Mouse (Mus musculus): ENCODE results near the gene Def8.
A peak's percentile ranks its signal among the peaks of the same experiment; 100 is the strongest.

Def8 gene

DNA sequence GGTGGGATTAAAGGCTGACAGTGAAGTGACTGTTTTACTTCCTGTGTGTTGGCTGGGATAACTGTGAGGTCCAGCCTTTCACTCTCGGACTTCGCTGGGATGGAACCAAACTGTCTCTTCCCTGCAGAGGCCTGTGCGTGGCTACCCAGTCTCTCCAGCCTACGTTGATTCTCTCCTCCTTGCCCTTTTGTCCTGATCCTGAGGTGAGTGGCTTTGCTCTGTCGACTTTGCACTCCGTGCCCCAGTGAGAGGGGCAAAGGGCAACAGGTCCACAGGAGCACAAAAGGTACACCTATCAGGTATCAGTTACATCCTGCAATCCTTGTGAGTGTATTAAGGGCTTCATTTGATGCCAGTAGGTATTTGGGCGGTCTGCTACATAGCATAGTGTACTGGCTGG lies at the start of gene Def8:
Gene Def8 (plus strand): TSS at position 87 of the 400 bp plus-strand sequence.
- no peak for DNase-seq (ENCODE audit: extremely low read depth, insufficient read length, low spot score)

DNA sequence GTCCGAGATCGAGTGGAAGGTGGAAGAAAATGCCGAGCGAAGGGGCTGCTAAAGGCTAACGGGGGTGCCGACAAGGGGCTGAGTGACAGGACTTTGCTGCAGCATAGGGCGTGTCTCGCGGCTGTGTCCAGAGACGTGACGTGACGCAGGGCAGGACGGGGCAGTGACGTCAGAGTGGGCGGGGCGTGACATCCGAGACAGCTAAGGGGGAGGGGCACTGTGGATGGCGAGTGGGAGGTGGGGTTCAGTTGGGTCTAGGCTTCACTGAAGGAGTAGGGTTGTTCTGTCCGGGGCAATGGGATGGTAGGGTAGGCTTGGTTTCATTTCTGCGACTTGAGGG lies 49.1 kb upstream of the Def8 start:
- peak; percentile 91 for DNase-seq (ENCODE audit: extremely low read depth, insufficient read length, low spot score)

DNA sequence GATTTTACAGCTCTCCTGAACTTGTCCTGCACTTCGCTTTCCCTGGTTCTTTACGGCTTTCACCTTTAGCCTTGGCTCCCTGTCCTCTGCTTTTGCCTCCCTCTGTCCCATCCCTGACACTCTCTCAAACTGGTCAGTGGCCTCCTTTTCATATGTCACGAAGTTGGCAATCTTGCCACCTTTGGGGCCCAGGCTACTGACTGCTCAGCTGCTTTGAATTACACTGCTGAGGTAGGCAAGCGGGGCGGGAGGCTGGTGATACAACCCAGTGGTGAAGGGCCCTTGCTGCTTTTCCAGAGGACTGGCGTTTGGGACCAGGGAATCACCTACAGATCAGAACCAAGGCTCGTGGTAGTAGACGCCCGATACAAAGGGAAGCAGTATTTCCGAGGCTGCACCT lies 47.6 kb upstream of the Def8 start:
- DNase-seq (ENCODE audit: extremely low read depth, insufficient read length, low spot score) = no peak

- no peak for DNase-seq (ENCODE audit: extremely low read depth, insufficient read length, low spot score)
Measured at GRCm38 (mm10) chr8:123376106-123376505, 47.2 kb upstream of the Def8 start.

- DNase-seq (ENCODE audit: extremely low read depth, insufficient read length, low spot score) = no peak
Measured at GRCm38 (mm10) chr8:123381711-123382110, 41.6 kb upstream of the Def8 start.

DNA sequence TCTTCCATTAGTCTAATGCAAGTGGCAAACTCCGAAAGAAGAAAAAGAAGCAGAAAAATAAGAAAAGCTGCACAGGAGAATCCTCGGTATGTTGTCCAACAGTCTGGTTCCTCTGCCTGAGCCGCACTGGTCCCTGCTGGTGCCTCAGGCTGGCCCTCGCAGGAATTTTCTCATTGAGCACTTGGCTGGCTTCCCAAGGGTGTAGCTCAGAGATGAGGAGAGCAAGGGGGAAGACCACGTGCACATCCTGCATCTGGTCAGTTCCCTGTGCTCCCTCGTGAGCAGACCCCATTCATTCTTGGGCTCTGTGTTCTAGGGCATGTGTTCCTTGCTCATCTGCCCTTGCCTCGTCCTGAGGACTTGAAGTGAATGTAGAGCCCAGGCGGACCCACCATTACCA lies 40.8 kb upstream of the Def8 start:
- no peak for DNase-seq (ENCODE audit: extremely low read depth, insufficient read length, low spot score)

GRCm38 (mm10) chr8:123384883-123385540 lies 38.3 kb upstream of the Def8 start:
- DNase-seq (ENCODE audit: extremely low read depth, insufficient read length, low spot score) = no peak

GRCm38 (mm10) chr8:123387041-123387440 lies 36.3 kb upstream of the Def8 start:
- no peak for DNase-seq (ENCODE audit: extremely low read depth, insufficient read length, low spot score)

- no peak for DNase-seq (ENCODE audit: extremely low read depth, insufficient read length, low spot score)
Measured at GRCm38 (mm10) chr8:123387801-123388200, 35.5 kb upstream of the Def8 start.

DNA sequence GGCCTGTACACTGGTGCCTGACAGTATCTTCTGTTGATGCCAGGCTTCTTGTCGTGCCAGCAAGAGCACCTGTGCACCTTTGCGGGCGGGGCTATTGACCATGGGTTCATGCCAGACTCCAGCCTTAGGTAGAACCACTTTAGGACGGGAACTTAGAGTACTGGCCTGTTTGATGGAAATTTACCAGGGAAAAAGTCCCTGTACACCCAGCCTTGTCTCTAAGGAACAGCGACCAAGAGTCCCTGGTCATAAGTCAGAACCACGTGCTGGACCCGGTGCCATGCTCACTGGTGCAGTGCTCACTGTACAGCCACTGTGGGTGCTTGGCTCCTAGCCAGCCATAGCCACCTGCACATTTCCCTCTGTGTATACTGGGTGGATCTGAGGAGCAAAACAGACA lies 34.3 kb upstream of the Def8 start:
- no peak for DNase-seq (ENCODE audit: extremely low read depth, insufficient read length, low spot score)

- DNase-seq (ENCODE audit: extremely low read depth, insufficient read length, low spot score) = no peak
Measured at GRCm38 (mm10) chr8:123398308-123398707, 25.0 kb upstream of the Def8 start.

DNA sequence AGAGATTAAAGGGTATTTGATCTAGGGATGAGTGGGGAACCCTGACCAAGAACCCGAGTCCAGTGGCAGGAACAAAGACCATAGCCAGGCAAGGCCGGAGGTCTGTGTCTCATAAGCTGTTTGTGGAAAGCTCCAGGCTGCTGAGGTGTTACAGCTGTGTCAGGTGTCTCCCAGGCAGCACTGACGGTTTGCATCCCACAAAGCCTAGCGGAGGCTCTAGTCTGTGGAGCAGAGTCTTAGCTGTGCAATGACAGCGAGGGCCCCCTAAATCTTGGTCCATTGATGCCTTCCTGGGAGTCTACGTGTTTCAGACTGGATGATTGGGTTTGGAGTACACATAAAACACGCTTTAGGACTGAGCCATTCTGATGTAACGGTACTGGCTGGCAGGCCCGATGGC lies 21.4 kb upstream of the Def8 start:
- DNase-seq (ENCODE audit: extremely low read depth, insufficient read length, low spot score) = no peak

DNA sequence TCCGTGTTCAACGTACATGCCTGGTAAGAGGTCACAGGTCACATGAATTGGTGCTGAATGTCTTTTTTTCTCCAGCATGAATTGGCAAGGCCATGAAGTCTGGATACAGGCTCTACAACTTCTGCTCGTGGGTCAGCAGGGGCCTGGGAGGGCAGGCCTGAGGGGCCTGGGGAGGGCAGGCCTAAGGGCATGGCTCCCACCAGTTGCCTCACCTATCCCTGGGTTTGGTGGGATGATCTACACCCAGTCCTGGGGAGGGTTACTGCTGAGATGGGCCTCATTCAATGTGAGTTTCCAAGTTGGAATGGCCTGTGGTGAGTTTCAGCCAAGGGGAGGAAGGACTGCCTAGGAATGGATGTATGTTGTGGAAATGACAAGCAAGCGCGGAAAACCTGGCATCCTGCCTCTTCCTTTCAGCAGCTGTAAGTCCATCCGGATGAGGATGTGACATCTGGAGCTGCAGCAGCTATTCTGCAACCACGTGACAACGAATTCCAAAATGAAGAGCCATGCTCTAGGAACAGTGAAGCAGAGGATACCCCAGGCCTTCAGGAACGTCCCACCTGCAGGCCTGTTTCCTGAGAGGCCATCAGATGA lies 20.5 kb upstream of the Def8 start:
- DNase-seq (ENCODE audit: extremely low read depth, insufficient read length, low spot score) = no peak

DNA sequence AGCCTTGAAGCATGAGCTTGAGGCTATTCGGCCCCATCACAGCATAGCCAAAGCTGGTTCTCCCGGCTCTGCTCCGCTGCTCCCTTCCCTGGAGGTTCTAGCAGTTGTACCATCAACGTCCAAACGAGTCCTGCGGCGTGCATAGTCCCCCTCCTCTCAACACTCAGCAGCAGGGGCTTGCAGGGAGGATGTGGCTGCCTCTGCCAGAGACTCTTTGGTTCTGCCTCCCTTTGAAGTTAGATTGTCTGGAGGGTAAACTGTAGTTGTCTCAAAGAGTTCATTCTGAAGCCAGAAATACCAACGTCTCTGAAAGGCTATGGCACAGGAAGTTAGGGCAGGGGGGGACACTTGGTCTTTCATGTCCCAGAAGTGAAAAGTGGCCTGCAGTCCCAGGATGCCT lies 18.8 kb upstream of the Def8 start:
- DNase-seq (ENCODE audit: extremely low read depth, insufficient read length, low spot score) = no peak

DNA sequence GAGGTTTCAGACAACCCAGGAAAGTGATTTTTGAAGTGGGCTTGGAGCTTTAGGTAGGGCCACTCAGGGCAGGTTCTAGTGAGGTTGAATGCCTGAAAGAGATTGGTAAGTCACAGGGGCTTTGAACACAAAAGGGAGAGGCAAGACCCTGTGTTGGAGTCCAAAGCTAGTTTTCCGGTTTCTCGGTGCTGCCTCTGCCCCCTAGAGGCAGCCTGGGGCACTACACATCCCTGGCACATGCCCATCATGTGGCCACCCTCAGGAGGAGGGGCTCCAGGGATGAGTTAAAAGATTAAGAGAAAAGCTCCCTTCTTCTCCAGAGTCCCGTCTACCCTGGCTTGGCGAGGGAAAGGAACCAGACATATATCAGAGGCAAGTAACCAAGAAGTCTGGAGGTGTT lies 16.5 kb upstream of the Def8 start, which contains the start of gene Mc1r:
Gene Mc1r (plus strand): TSS at position 322 of the 400 bp plus-strand sequence.
- DNase-seq (ENCODE audit: extremely low read depth, insufficient read length, low spot score) = peak; percentile 33

DNA sequence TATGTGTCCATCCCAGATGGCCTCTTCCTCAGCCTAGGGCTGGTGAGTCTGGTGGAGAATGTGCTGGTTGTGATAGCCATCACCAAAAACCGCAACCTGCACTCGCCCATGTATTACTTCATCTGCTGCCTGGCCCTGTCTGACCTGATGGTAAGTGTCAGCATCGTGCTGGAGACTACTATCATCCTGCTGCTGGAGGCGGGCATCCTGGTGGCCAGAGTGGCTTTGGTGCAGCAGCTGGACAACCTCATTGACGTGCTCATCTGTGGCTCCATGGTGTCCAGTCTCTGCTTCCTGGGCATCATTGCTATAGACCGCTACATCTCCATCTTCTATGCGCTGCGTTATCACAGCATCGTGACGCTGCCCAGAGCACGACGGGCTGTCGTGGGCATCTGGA lies 15.7 kb upstream of the Def8 start:
- no peak for DNase-seq (ENCODE audit: extremely low read depth, insufficient read length, low spot score)

DNA sequence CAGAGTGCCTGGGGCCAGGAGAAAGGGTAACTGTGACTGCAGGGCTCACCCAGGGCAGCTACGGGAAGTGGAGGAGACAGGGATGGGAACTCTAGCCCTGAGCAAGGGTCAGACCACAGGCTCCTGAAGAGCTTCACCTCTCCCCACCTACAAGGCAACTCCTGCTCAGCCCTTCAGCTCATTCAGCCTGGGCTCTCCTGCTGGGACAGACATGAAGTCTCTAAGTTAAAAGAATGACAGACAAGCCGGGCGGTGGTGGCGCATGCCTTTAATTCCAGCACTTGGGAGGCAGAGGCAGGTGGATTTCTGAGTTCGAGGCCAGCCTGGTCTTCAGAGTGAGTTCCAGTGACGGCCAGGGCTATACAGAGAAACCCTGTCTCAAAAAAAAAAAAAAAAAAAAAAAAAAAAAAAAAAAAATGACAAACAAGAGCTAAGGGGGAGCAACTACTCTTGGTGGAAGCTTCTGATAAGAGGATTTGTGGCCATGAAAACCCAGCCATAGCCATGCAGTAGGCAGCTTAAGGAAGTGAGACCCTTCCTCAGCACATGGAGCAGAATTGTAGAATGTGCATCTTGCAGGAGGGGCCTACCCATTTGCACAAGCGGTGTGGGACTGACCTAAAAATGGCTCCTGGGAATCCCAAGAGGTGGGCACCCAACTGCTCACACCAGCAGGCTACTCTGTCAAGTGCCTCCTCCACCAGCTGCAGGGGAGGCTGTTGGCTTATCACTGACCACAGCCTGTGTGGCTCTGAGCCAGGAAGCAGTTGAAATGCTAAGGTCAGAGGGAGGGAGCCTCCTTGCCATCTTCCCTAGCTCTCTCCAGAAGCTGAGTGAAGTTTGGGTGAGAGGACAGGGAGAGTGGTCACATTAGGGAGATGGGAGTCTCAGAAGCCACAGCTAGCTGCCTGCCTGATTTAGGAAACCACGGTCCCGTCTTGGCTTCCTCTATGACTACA lies 14.5 kb upstream of the Def8 start:
- no peak for DNase-seq (ENCODE audit: extremely low read depth, insufficient read length, low spot score)

DNA sequence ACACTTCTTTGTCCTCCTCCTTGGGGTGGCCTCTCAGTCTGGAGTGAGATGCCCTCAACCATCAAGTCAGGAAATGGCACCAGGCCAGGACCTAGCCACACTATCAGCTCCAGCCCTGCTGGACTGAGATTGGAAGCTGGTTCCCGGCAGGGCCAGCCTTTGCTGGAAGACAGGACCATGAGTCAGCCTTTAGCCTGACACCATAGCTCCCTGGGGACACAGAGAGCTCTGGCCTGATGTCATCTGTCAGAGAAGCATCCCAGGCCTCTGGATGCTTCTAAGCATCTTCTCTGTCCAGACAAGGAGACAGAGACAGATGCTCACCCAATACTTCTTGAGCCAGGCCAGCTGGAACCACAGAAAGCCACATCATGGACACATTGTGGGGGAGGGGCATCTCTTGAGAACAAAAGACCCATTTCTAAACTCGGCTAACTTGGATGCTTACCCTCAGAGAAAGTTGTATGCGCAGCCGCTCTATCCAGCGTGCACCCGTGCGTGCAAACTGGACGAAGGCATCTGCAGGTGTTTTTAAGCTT lies 13.2 kb upstream of the Def8 start:
- DNase-seq (ENCODE audit: extremely low read depth, insufficient read length, low spot score) = peak; percentile 55

DNA sequence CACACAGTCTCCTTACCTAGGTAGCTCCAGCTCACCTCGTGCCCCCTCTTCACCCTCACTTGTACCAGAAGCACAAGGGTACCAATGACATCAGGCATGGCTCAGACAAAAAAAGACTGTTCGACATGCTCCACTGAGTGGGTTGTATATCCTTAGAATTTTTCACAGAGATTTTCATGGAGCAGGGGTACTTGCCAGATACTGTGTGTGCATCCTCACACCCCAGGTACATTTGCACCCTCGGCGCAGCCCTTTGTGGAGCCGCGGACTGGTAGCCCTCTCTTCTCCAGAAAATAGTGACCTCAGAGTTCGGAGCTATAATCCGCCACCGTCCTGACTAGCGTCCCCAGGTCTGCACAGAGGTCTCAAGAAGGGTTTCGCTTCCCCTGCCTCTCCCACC lies 12.5 kb upstream of the Def8 start:
- no peak for DNase-seq (ENCODE audit: extremely low read depth, insufficient read length, low spot score)

GRCm38 (mm10) chr8:123411246-123411645 lies 12.1 kb upstream of the Def8 start, which contains the start of gene Tubb3:
Tubb3 (plus strand) TSS chr8:123411424.
- no peak for DNase-seq (ENCODE audit: extremely low read depth, insufficient read length, low spot score)

DNA sequence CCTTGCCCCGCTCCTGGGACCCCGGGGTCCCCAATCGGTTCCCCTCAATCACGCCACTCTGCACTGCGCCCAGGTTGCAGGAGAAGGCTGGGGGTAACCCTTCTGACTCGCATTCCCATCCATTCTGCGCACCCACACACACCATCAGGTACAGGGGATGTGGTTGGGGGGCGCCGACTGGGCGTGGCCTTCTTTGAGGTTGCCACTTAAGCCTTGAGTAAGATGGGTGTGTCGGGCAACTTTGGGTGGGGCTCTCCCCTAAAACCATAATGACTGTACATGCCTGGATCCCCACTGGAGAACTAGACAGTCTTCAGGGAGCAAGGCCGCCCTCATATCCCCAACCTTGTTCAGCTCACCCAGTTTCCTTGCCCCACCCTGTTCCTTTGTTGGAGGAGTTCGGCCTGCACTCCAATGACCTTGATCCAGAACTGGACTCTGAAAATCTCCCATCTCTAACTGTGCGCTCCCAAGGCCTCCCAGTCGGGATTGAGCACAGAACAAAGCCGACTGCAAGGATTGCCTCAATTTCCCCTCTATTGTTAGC lies 11.5 kb upstream of the Def8 start:
- no peak for DNase-seq (ENCODE audit: extremely low read depth, insufficient read length, low spot score)
